Mouse (Mus musculus) MEL (cell line): ENCODE measurements around the gene Daam1. TPM values are rescaled to one million over a fixed set of nuclear protein-coding genes. Genes with fewer than 3 reads are reported as not detected.

ENCODE experiments used
- DNase-seq: peaks from one replicate; pipeline ENCODE4 v3.0.0; 2011; ENCODE audit warnings: low read depth, low spot score
- H3K27ac ChIP-seq: 2 replicates; pipeline ENCODE4 v1.5.1; 2012; ENCODE audit warnings: low read depth, mild to moderate bottlenecking, control low read depth, low read length, moderate library complexity; ENCODE audit not compliant: control insufficient read depth
- H3K27me3 ChIP-seq, 2 experiments: fragments of 150-350 bp in 1 of 2; sonication (generic) in 1 of 2; 2 replicates each; pipeline ENCODE4 v1.6.1; 2012; ENCODE audit warnings: low read length in 2 of 2, mild to moderate bottlenecking in 2 of 2, improper control_type of control experiment in 1 of 2, moderate library complexity in 1 of 2; ENCODE audit not compliant: insufficient read depth in 2 of 2, control insufficient read depth in 1 of 2
- H3K36me3 ChIP-seq, 2 experiments: 2 replicates each; pipeline ENCODE4 v1.6.1; 2012 to 2014; ENCODE audit warnings: low read length in 2 of 2, improper control_type of control experiment in 1 of 2, inconsistent platforms in 1 of 2, mild to moderate bottlenecking in 1 of 2; ENCODE audit not compliant: insufficient read depth in 2 of 2, control insufficient read depth in 1 of 2
- H3K4me1 ChIP-seq, 2 experiments: fragments of 150-350 bp in 1 of 2; sonication (generic) in 1 of 2; 2 replicates each; pipeline ENCODE4 v1.6.1; 2012; ENCODE audit warnings: low read length in 2 of 2, improper control_type of control experiment in 1 of 2, mild to moderate bottlenecking in 1 of 2; ENCODE audit not compliant: insufficient read depth in 2 of 2, control insufficient read depth in 1 of 2
- H3K4me3 ChIP-seq, 2 experiments: fragments of 150-350 bp in 1 of 2; sonication (generic) in 1 of 2; 2 replicates each; pipeline ENCODE4 v1.5.1; 2012; ENCODE audit warnings: low read depth in 2 of 2, low read length in 2 of 2, mild to moderate bottlenecking in 2 of 2, moderate library complexity in 2 of 2, control low read depth in 1 of 2, improper control_type of control experiment in 1 of 2; ENCODE audit not compliant: control insufficient read depth in 1 of 2, insufficient read depth in 1 of 2
- H3K79me2 ChIP-seq: 2 replicates; pipeline ENCODE4 v1.6.1; 2012; ENCODE audit warnings: mild to moderate bottlenecking, low read length, moderate library complexity; ENCODE audit not compliant: control insufficient read depth, poor library complexity, insufficient read depth
- H3K9ac ChIP-seq: 2 replicates; pipeline ENCODE4 v1.6.1; 2012; ENCODE audit warnings: low read depth, mild to moderate bottlenecking, control low read depth, low read length, moderate library complexity; ENCODE audit not compliant: control insufficient read depth, poor library complexity, severe bottlenecking
- H3K9me3 ChIP-seq: fragments of 150-350 bp; sonication (generic); replicated peaks from 2 replicates; pipeline ENCODE4 v1.6.1; 2012; ENCODE audit warnings: mild to moderate bottlenecking, low read length, improper control_type of control experiment, moderate library complexity; ENCODE audit not compliant: insufficient read depth
- CHD2 ChIP-seq: IDR thresholded peaks from 2 replicates; pipeline ENCODE4 v1.6.1; 2011; ENCODE audit warnings: low read length, improper control_type of control experiment
- E2F4 ChIP-seq: IDR thresholded peaks from 2 replicates; pipeline ENCODE4 v1.6.1; 2011; ENCODE audit warnings: low read depth, low read length, improper control_type of control experiment, borderline replicate concordance
- EP300 ChIP-seq, 2 experiments: IDR thresholded peaks; 2 replicates each; pipeline ENCODE4 v1.6.1; 2011; ENCODE audit warnings: improper control_type of control experiment in 2 of 2, low read length in 2 of 2, low read depth in 1 of 2, mild to moderate bottlenecking in 1 of 2
- JUND ChIP-seq: IDR thresholded peaks from 2 replicates; pipeline ENCODE4 v1.6.1; 2011; ENCODE audit warnings: low read depth, mild to moderate bottlenecking, improper control_type of control experiment, low read length
- MXI1 ChIP-seq: IDR thresholded peaks from 2 replicates; pipeline ENCODE4 v1.6.1; 2011; ENCODE audit warnings: mild to moderate bottlenecking, low read depth, low read length, improper control_type of control experiment
- MYB ChIP-seq: IDR thresholded peaks from 2 replicates; pipeline ENCODE4 v1.6.1; 2011; ENCODE audit warnings: mild to moderate bottlenecking, low read depth, low read length, improper control_type of control experiment
- MYC ChIP-seq: IDR thresholded peaks from 2 replicates; pipeline ENCODE4 v1.6.1; 2011; ENCODE audit warnings: low read depth, mild to moderate bottlenecking, low read length, improper control_type of control experiment, moderate library complexity
- NELFE ChIP-seq: IDR thresholded peaks from 2 replicates; pipeline ENCODE4 v1.6.1; 2011; ENCODE audit warnings: low read depth, low read length, improper control_type of control experiment
- NRF1 ChIP-seq: IDR thresholded peaks from 2 replicates; pipeline ENCODE4 v1.6.1; 2014; ENCODE audit warnings: low read depth, mild to moderate bottlenecking, inconsistent platforms, low read length, improper control_type of control experiment, moderate library complexity; ENCODE audit not compliant: poor library complexity, insufficient read depth, severe bottlenecking
- POLR2A ChIP-seq, 2 experiments: IDR thresholded peaks; 2 replicates each; pipeline ENCODE4 v1.6.1; 2011 to 2012; ENCODE audit warnings: low read length in 2 of 2, mild to moderate bottlenecking in 2 of 2, control low read depth in 1 of 2, improper control_type of control experiment in 1 of 2, low read depth in 1 of 2, moderate library complexity in 1 of 2; ENCODE audit not compliant: control insufficient read depth in 1 of 2, insufficient read depth in 1 of 2, poor library complexity in 1 of 2
- POLR2AphosphoS2 ChIP-seq: IDR thresholded peaks from 2 replicates; pipeline ENCODE4 v1.6.1; 2011; ENCODE audit warnings: low read length, improper control_type of control experiment
- RAD21 ChIP-seq: IDR thresholded peaks from 2 replicates; pipeline ENCODE4 v1.6.1; 2011; ENCODE audit warnings: mild to moderate bottlenecking, low read depth, low read length, improper control_type of control experiment
- SIN3A ChIP-seq: IDR thresholded peaks from 2 replicates; pipeline ENCODE4 v1.6.1; 2012; ENCODE audit warnings: low read length, improper control_type of control experiment, inconsistent platforms
- SMC3 ChIP-seq: IDR thresholded peaks from 2 replicates; pipeline ENCODE4 v1.6.1; 2011; ENCODE audit warnings: low read depth, low read length, improper control_type of control experiment
- TAL1 ChIP-seq: IDR thresholded peaks from 2 replicates; pipeline ENCODE4 v1.6.1; 2012; ENCODE audit warnings: mild to moderate bottlenecking, inconsistent platforms, low read length, moderate library complexity, mixed read lengths
- TCF12 ChIP-seq: IDR thresholded peaks from 2 replicates; pipeline ENCODE4 v1.6.1; 2014; ENCODE audit warnings: low read depth, mild to moderate bottlenecking, inconsistent platforms, low read length, improper control_type of control experiment, moderate library complexity
- UBTF ChIP-seq: IDR thresholded peaks from 2 replicates; pipeline ENCODE4 v1.6.1; 2012; ENCODE audit warnings: low read depth, mild to moderate bottlenecking, inconsistent platforms, low read length, improper control_type of control experiment, moderate library complexity, borderline replicate concordance; ENCODE audit not compliant: insufficient read depth
- USF1 ChIP-seq: IDR thresholded peaks from 2 replicates; pipeline ENCODE4 v1.6.1; 2014; ENCODE audit warnings: low read depth, mild to moderate bottlenecking, inconsistent platforms, low read length, improper control_type of control experiment, moderate library complexity
- ZC3H11A ChIP-seq: IDR thresholded peaks from 2 replicates; pipeline ENCODE4 v1.6.1; 2012; ENCODE audit warnings: low read depth, mild to moderate bottlenecking, inconsistent platforms, low read length, improper control_type of control experiment
- ZMIZ1 ChIP-seq: IDR thresholded peaks from 2 replicates; pipeline ENCODE4 v1.6.1; 2012; ENCODE audit warnings: low read depth, mild to moderate bottlenecking, inconsistent platforms, low read length, improper control_type of control experiment, moderate library complexity
- ZNF384 ChIP-seq: IDR thresholded peaks from 2 replicates; pipeline ENCODE4 v1.6.1; 2012; ENCODE audit warnings: low read depth, mild to moderate bottlenecking, inconsistent platforms, low read length, improper control_type of control experiment
- polyA plus RNA-seq, 2 experiments: library from polyadenylated mRNA; stranded (reverse) in 1 of 2; unstranded in 1 of 2; fragments of >175 nt in 1 of 2; fragments of >200 nt in 1 of 2; gene quantifications; 2 replicates each; pipeline versions ENCODE4 v1.2.1 to v1.2.4; 2012; ENCODE audit warnings: low replicate concordance in 2 of 2, low read depth in 1 of 2; ENCODE audit not compliant: insufficient read length in 2 of 2, insufficient read depth in 1 of 2, missing spikeins in 1 of 2
- total RNA-seq: library from RNA; depleted of rRNA; stranded (reverse); fragments of 300-350 nt; gene quantifications from 2 replicates; pipeline ENCODE4 v1.2.3, GENCODE M21; 2012

Daam1 gene
- total and polyA plus RNA-seq, 3 experiments: 9.2 to 12.0 TPM; not detected in 1

DNA sequence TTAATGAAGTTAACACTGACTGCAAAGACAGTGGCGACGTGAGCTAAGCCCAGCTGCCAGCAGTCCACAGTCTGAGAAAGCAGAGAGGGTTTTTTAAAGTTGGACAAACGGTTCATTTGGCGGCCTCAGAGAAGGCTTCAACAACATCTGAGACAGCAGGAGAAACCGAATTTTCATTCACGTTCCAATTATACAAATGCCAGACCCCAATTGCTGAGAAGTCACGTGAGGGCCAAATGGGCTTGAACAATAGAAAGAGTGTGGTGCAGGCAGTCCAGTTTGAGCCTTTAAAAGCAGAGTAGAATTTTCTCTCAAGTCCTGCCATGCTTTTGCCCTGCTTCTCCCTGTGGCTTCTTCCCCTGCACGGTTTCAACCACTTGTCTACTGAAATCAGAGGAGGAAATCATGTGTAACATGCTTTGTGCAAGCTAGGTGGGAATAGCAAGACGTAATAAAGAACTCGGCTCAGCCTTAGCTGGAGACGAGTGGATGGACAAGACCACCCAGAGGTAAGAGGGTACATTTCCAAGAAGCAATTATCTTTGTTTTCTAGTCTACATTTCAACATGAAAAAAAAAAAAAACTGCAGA, 46.1 kb upstream of the Daam1 start:
- Histone ChIP-seq H3K36me3 (no peaks in the 10 kb centered on the region), H3K4me3 (no peak overlapping the region)
- TF ChIP-seq JUND (no peak), EP300 (IDR thresholded peaks at IDR 0.05; ENCODE audit: low read depth in 1 of 2, low read length in 2 of 2) (no peak), ZMIZ1 (no peak), ZNF384 (no peak), E2F4 (no peak), NRF1 (no peak), UBTF (no peak), POLR2A (IDR thresholded peaks at IDR 0.05; ENCODE audit: control insufficient read depth in 1 of 2, insufficient read depth in 1 of 2, low read depth in 1 of 2, low read length in 2 of 2, poor library complexity in 1 of 2) (no peak), USF1 (no peak), MXI1 (no peak), POLR2AphosphoS2 (no peak), SMC3 (no peak), ZC3H11A (no peak), MYC (no peak), TCF12 (no peak)
- TF ChIP-seq, all 39 proteins: peak for 0
- Histone ChIP-seq H3K9ac (no peak overlapping the region), H3K79me2 (no peaks in the 10 kb centered on the region), H3K4me1 (no peaks in the 10 kb centered on the region), H3K9me3 (no peaks in the 10 kb centered on the region), H3K27ac (no peak overlapping the region), H3K27me3 (no peaks in the 10 kb centered on the region; a peak in 2 of 4 replicates)
- DNase-seq: no peak

DNA sequence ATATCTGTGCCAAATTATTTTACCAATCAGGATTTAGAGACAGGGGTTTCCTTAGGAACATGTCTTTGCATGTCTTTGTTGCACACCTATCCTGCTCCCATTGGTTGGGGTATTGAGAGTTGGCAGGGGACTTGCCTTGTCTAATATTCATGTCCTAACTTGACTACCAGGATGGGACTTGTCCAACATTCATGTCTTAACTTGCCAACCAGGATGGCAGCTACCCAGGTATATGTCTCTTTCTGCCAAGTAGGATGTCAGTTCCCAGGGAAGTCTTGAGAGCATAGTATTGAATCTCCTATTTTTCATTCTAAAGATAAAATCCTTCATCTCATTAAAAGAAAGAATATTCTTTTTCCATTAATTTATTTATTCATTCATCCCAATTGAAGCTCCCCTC, 44.4 kb upstream of the Daam1 start:
- H3K4me3 ChIP-seq: no peak overlapping the region
- no peaks in the 10 kb centered on the region for H3K36me3 ChIP-seq
- H3K79me2 ChIP-seq: no peaks in the 10 kb centered on the region
- H3K9me3 ChIP-seq: no peaks in the 10 kb centered on the region
- no peak for DNase-seq
- no peaks in the 10 kb centered on the region; a peak in 2 of 4 replicates for H3K27me3 ChIP-seq
- no peak for TF ChIP-seq CHD2
- TF ChIP-seq ZNF384: no peak
- TF ChIP-seq NELFE: no peak
- no peak for TF ChIP-seq RAD21
- no peak for TF ChIP-seq TAL1
- no peak for TF ChIP-seq MYB
- no peak for TF ChIP-seq SIN3A
- no peak overlapping the region for H3K9ac ChIP-seq
- no peak overlapping the region for H3K27ac ChIP-seq
- no peaks in the 10 kb centered on the region for H3K4me1 ChIP-seq
